Mouse (Mus musculus): ENCODE measurements around the gene Rabgef1. TPM values are rescaled to one million over a fixed set of nuclear protein-coding genes. Genes with fewer than 3 reads are reported as not detected.

Gene Rabgef1
- polyA plus RNA-seq (2011; ENCODE audit: insufficient read depth, insufficient read length, low replicate concordance, missing spikeins): 16.9 and 36.5 TPM in 2 replicates

- Histone ChIP-seq H3K4me1 (ENCODE audit: control insufficient read depth, insufficient read depth, low read length) (no peaks in the 10 kb centered on the region; the same call in none of the 2 replicates), H3K4me3 (replicated peaks; ENCODE audit: control insufficient read depth, low read depth, low read length) (peak within 1 kb of the TSS; percentile 90), H3K27ac (ENCODE audit: control insufficient read depth, insufficient read depth, low read depth, low read length, poor library complexity) (peak within 1 kb of the TSS; percentile 99)
- TF ChIP-seq POLR2A (IDR thresholded peaks at IDR 0.05; ENCODE audit: borderline replicate concordance, control insufficient read depth, low read depth, low read length) (peak; percentile 94; the same call in 1 of the 2 replicates), CTCF (IDR thresholded peaks at IDR 0.05; ENCODE audit: control insufficient read depth, insufficient read depth, low read length) (no peak)
- 1% methylated on average over 62 of the region's 62 CpGs for WGBS
Measured at GRCm38 (mm10) chr5:130171423-130171954, at the start of gene Rabgef1. Gene Rabgef1, plus strand, starts transcription at chr5:130171798.

GRCm38 (mm10) chr5:130122355-130122754, 49.2 kb upstream of the Rabgef1 start:
- Histone ChIP-seq H3K4me1 (ENCODE audit: control insufficient read depth, insufficient read depth, low read length) (peaks cover 1% of the 10 kb centered on the region; the same call in 1 of the 2 replicates), H3K4me3 (replicated peaks; ENCODE audit: control insufficient read depth, low read depth, low read length) (no peak overlapping the region), H3K27ac (ENCODE audit: control insufficient read depth, insufficient read depth, low read depth, low read length, poor library complexity) (no peak overlapping the region)
- TF ChIP-seq CTCF (IDR thresholded peaks at IDR 0.05; ENCODE audit: control insufficient read depth, insufficient read depth, low read length) (no peak), POLR2A (IDR thresholded peaks at IDR 0.05; ENCODE audit: borderline replicate concordance, control insufficient read depth, low read depth, low read length) (no peak)
- 77% methylated on average over 2 of the region's 2 CpGs for WGBS

DNA sequence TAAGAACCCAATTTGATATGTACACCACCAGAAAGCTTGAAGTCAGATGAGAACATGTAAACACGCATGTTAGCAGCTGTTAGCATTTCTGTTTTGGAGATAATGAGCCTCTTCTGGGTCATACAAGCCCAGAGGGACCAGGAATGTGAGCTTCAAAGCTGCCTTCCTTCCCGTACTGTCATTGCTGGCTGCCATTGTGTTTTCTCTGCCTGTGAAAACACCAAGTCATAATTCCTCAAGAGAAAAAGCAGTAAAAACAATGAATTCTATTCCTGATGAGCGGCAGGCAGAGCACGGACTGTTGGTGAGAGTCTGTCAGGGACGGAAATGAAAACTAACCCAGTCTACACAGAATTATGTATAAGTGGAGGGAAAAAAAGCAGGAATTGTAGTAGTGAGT, 47.3 kb upstream of the Rabgef1 start:
- TF ChIP-seq CTCF (IDR thresholded peaks at IDR 0.05; ENCODE audit: control insufficient read depth, insufficient read depth, low read length) (no peak), POLR2A (IDR thresholded peaks at IDR 0.05; ENCODE audit: borderline replicate concordance, control insufficient read depth, low read depth, low read length) (no peak)
- H3K4me1 ChIP-seq (ENCODE audit: control insufficient read depth, insufficient read depth, low read length): peaks cover 1% of the 10 kb centered on the region
- no peak overlapping the region for H3K27ac ChIP-seq (ENCODE audit: control insufficient read depth, insufficient read depth, low read depth, low read length, poor library complexity)
- H3K4me3 ChIP-seq (replicated peaks; ENCODE audit: control insufficient read depth, low read depth, low read length): no peak overlapping the region
- 89% methylated on average over 5 of the region's 5 CpGs for WGBS

DNA sequence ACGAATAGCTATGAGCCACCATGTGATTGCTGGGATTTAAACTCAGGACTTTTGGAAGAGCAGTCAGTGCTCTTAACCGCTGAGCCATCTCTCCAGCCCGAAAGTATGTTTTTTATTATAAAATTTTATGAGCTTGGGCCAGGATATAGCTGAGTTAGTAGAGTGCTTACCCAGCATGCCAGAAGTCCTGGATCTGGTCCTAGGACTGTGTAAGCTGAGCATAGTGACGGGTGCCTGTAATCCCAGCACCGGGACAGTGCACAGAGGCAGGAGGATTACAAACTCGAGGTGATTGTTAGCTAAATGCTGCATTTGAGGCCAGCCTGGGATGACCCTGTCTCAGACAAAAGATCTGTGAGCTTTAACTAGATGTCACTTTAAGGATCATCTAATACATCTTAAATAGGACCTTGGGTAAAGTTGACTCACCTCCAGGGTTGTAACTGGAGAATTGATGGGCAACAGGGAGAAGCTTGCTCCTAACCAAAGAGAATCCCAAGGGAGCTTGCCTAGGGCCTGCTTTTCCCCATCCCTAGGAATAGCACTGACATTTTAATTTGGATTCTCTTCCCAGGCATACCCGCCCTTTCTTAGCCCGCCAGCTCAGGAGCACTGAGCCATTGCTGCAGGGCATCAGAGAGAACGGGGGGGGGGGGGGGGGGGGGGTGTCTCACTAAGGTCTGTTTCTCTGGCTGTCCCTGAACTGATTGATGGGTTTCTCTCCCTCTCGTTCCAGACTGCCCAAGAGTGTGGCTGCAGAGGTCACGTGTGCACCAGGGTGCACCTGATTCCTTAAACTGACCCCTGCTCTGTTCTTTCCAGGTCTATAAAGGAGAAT, 42.7 kb upstream of the Rabgef1 start:
- no peak overlapping the region for H3K4me3 ChIP-seq (replicated peaks; ENCODE audit: control insufficient read depth, low read depth, low read length)
- H3K4me1 ChIP-seq (ENCODE audit: control insufficient read depth, insufficient read depth, low read length): no peaks in the 10 kb centered on the region; the same call in 1 of the 2 replicates
- no peak overlapping the region for H3K27ac ChIP-seq (ENCODE audit: control insufficient read depth, insufficient read depth, low read depth, low read length, poor library complexity)
- 63% methylated on average over 11 of the region's 11 CpGs for WGBS
- TF ChIP-seq CTCF (IDR thresholded peaks at IDR 0.05; ENCODE audit: control insufficient read depth, insufficient read depth, low read length): no peak
- no peak for TF ChIP-seq POLR2A (IDR thresholded peaks at IDR 0.05; ENCODE audit: borderline replicate concordance, control insufficient read depth, low read depth, low read length)

GRCm38 (mm10) chr5:130129524-130129793, 42.1 kb upstream of the Rabgef1 start:
- Histone ChIP-seq H3K4me1 (ENCODE audit: control insufficient read depth, insufficient read depth, low read length) (no peaks in the 10 kb centered on the region; the same call in 1 of the 2 replicates), H3K27ac (ENCODE audit: control insufficient read depth, insufficient read depth, low read depth, low read length, poor library complexity) (no peak overlapping the region), H3K4me3 (replicated peaks; ENCODE audit: control insufficient read depth, low read depth, low read length) (no peak overlapping the region)
- WGBS: 36% methylated on average over 5 of the region's 5 CpGs
- TF ChIP-seq CTCF (IDR thresholded peaks at IDR 0.05; ENCODE audit: control insufficient read depth, insufficient read depth, low read length) (no peak), POLR2A (IDR thresholded peaks at IDR 0.05; ENCODE audit: borderline replicate concordance, control insufficient read depth, low read depth, low read length) (no peak)

DNA sequence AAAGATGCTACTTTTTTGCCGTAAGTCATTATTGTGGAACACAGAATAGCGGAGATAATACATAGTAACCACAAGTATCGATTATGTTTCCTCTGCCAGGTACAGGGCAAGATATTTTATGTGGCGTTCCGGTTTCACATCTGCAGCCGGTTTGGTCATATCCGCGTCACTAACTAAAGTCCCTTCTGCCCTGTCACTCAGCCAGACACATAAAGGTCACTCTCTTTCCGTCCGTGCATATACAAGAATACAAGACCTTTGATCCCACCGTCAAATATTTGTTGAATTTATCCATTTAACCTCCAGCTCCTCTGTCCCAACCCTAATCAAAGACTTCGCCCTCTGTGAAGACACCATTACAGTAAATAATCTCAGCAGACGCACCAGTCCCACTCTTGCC, 35.0 kb upstream of the Rabgef1 start:
- no peak overlapping the region for H3K27ac ChIP-seq (ENCODE audit: control insufficient read depth, insufficient read depth, low read depth, low read length, poor library complexity)
- WGBS: 93% methylated on average over 13 of the region's 13 CpGs
- no peak for TF ChIP-seq CTCF (IDR thresholded peaks at IDR 0.05; ENCODE audit: control insufficient read depth, insufficient read depth, low read length)
- TF ChIP-seq POLR2A (IDR thresholded peaks at IDR 0.05; ENCODE audit: borderline replicate concordance, control insufficient read depth, low read depth, low read length): no peak
- no peaks in the 10 kb centered on the region for H3K4me1 ChIP-seq (ENCODE audit: control insufficient read depth, insufficient read depth, low read length)
- no peak overlapping the region for H3K4me3 ChIP-seq (replicated peaks; ENCODE audit: control insufficient read depth, low read depth, low read length)

GRCm38 (mm10) chr5:130139393-130139792, 32.2 kb upstream of the Rabgef1 start:
- Histone ChIP-seq H3K4me1 (ENCODE audit: control insufficient read depth, insufficient read depth, low read length) (no peaks in the 10 kb centered on the region; the same call in 1 of the 2 replicates), H3K4me3 (replicated peaks; ENCODE audit: control insufficient read depth, low read depth, low read length) (no peak overlapping the region), H3K27ac (ENCODE audit: control insufficient read depth, insufficient read depth, low read depth, low read length, poor library complexity) (no peak overlapping the region)
- TF ChIP-seq POLR2A (IDR thresholded peaks at IDR 0.05; ENCODE audit: borderline replicate concordance, control insufficient read depth, low read depth, low read length): no peak
- TF ChIP-seq CTCF (IDR thresholded peaks at IDR 0.05; ENCODE audit: control insufficient read depth, insufficient read depth, low read length): peak; percentile 35
- 18% methylated on average over 8 of the region's 8 CpGs for WGBS

- H3K4me3 ChIP-seq (replicated peaks; ENCODE audit: control insufficient read depth, low read depth, low read length): no peak overlapping the region
- TF ChIP-seq POLR2A (IDR thresholded peaks at IDR 0.05; ENCODE audit: borderline replicate concordance, control insufficient read depth, low read depth, low read length) (no peak), CTCF (IDR thresholded peaks at IDR 0.05; ENCODE audit: control insufficient read depth, insufficient read depth, low read length) (no peak)
- H3K4me1 ChIP-seq (ENCODE audit: control insufficient read depth, insufficient read depth, low read length): no peaks in the 10 kb centered on the region; the same call in 1 of the 2 replicates
- WGBS: 64% methylated on average over 5 of the region's 5 CpGs
- no peak overlapping the region for H3K27ac ChIP-seq (ENCODE audit: control insufficient read depth, insufficient read depth, low read depth, low read length, poor library complexity)
Measured at GRCm38 (mm10) chr5:130141138-130141537, 30.5 kb upstream of the Rabgef1 start.

All from bone marrow, adult 2 months (tissue).